9 mouse cellular contexts compared by ENCODE assay signal in the genomic region with DNA sequence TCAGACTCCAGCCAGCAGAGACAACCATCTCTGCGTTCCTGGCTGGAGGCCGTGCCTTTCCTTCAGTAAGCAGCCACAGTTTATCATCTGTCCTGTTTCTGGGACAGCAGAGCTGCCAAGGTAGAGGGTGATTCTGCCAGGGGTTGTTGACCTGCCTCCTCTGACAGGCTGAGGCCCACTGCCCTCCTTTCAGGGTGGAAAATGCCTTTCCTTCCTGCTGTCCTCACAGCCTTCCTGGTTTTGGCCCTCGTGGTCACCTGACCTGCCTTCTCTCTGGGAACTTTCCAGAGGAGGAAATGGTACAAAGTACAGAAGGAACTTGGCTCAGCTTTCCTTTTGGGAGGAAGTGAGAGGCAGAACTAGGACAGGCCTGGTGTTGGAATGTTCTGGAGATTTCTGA. TPM values are rescaled to one million over a fixed set of nuclear protein-coding genes. Genes with fewer than 3 reads are reported as not detected.
DNase-seq lines count a peak whose midpoint lies in the region; ATAC-seq and TF ChIP-seq lines count a peak whose summit lies in the region.
"Had no signal": no experiment of that assay in that cellular context is flagged by ENCODE, and none has a peak within 500 bp of the region (broad histone marks: within the 10 kb centered on the region; RNA-seq: fewer than 3 reads in every experiment).

No protein-coding gene starts in this region.

- no peaks in the 10 kb centered on the region for H3K27me3 ChIP-seq in hindbrain, postnatal 0 days (ENCODE audit: insufficient read depth, low read length)
- no peaks in the 10 kb centered on the region for H3K27me3 ChIP-seq in hindbrain, embryonic 14.5 days (ENCODE audit: control insufficient read depth, insufficient read depth, low read length)

- H3K4me1 ChIP-seq in hindbrain, postnatal 0 days (ENCODE audit: insufficient read depth, low read length): no peaks in the 10 kb centered on the region
- H3K4me1 ChIP-seq in hindbrain, embryonic 14.5 days (replicated peaks; ENCODE audit: control insufficient read depth, insufficient read depth, low read length): no peaks in the 10 kb centered on the region

- H3K4me2 ChIP-seq in hindbrain, postnatal 0 days (ENCODE audit: low read depth, low read length): no peak overlapping the region
- H3K4me2 ChIP-seq in hindbrain, embryonic 14.5 days (replicated peaks): no peak overlapping the region

- H3K9me3 ChIP-seq in hindbrain, postnatal 0 days (ENCODE audit: low read length): no peaks in the 10 kb centered on the region
- no peaks in the 10 kb centered on the region for H3K9me3 ChIP-seq in hindbrain, embryonic 14.5 days (ENCODE audit: control insufficient read depth, low read length)

- peaks cover 55% of the 10 kb centered on the region for H3K36me3 ChIP-seq in hindbrain, postnatal 0 days (ENCODE audit: insufficient read depth, low read length)
- peaks cover 90% of the 10 kb centered on the region for H3K36me3 ChIP-seq in hindbrain, embryonic 14.5 days (replicated peaks; ENCODE audit: control insufficient read depth, insufficient read depth)

- peak overlapping the region; percentile 36; the same call in 1 of the 2 replicates for H3K27ac ChIP-seq in hindbrain, postnatal 0 days
- no peak overlapping the region for H3K27ac ChIP-seq in hindbrain, embryonic 14.5 days

- no peak overlapping the region for H3K4me3 ChIP-seq in hindbrain, postnatal 0 days (ENCODE audit: low read length)
- H3K4me3 ChIP-seq in hindbrain, embryonic 14.5 days (replicated peaks; ENCODE audit: low read length): no peak overlapping the region

- WGBS in hindbrain, postnatal 0 days: 84% methylated on average over 3 of the region's 3 CpGs
- WGBS in hindbrain, embryonic 14.5 days: 97% methylated on average over 3 of the region's 3 CpGs

- no peak overlapping the region for H3K9ac ChIP-seq in hindbrain, postnatal 0 days (replicated peaks; ENCODE audit: low read length)
- H3K9ac ChIP-seq in hindbrain, embryonic 14.5 days: no peak overlapping the region

- DNase-seq in hindbrain, postnatal 0 days (ENCODE audit: low spot score): peak; percentile 19
- DNase-seq in hindbrain, embryonic 14.5 days (ENCODE audit: low spot score): no peak
- peak; percentile 88 to 94 for DNase-seq in heart, adult 18-20 months
- peak; percentile 94 for DNase-seq in kidney, adult 9 months
- DNase-seq in lung, postnatal 36 days: peak; percentile 87
- DNase-seq in layer of hippocampus, adult 18-20 months (ENCODE audit: low spot score in 2 of 2): no peak
- no peak for DNase-seq in urinary bladder, postnatal 25 days (ENCODE audit: low spot score)
- DNase-seq in layer of hippocampus, postnatal 25 days (ENCODE audit: extremely low spot score in 1 of 2, low spot score in 1 of 2): no peak

- TF ChIP-seq CTCF in hindbrain, postnatal 0 days (IDR thresholded peaks at IDR 0.05; ENCODE audit: low read depth): no peak

- no peak for ATAC-seq in hindbrain, postnatal 0 days
- no peak for ATAC-seq in hindbrain, embryonic 14.5 days (ENCODE audit: low FRiP score)

RNA-seq across cellular contexts. Expression of gene Gm49325, which starts 7.4 kb away (rescaled TPM):
- 4.0 TPM in 1 of 2 replicates, not detected in the other for total RNA-seq in hindbrain, postnatal 0 days (2014; rRNA removed)
- 11.1 and 12.8 TPM in 2 replicates for polyA plus RNA-seq in hindbrain, postnatal 0 days (2015; fragmentation: Nextera tagmentation; extraction: Ambion mirVana)
- polyA plus RNA-seq in hindbrain, embryonic 14.5 days (2014; fragmentation: Nextera tagmentation; extraction: Ambion mirVana): 3.8 and 5.1 TPM in 2 replicates
- 10 to 100 TPM; 15.5 to 15.7 TPM for total RNA-seq in heart, adult 18-20 months (2021)
- total RNA-seq in layer of hippocampus, adult 18-20 months (2021): 10 to 100 TPM; 31.6 to 32.6 TPM
- 10 to 100 TPM; 29.0 to 29.8 TPM for total RNA-seq in layer of hippocampus, postnatal 25 days (2021)
- total RNA-seq: neutrophil, adult 5-6 weeks had no signal

RNA-seq across cellular contexts. Expression of gene Sumo3, which starts 7.5 kb away (rescaled TPM):
- total RNA-seq in hindbrain, postnatal 0 days (2014; rRNA removed): 217 and 218 TPM in 2 replicates
- 330 and 348 TPM in 2 replicates for polyA plus RNA-seq in hindbrain, postnatal 0 days (2015; fragmentation: Nextera tagmentation; extraction: Ambion mirVana)
- polyA plus RNA-seq in hindbrain, embryonic 14.5 days (2014; fragmentation: Nextera tagmentation; extraction: Ambion mirVana): 235 and 260 TPM in 2 replicates
- total RNA-seq in heart, adult 18-20 months (2021): 10 to 100 TPM; 81.7 to 82.3 TPM
- 100 to 1,000 TPM; 144 to 147 TPM for total RNA-seq in layer of hippocampus, adult 18-20 months (2021)
- 100 to 1,000 TPM; 116 to 128 TPM for total RNA-seq in layer of hippocampus, postnatal 25 days (2021)

RNA-seq across cellular contexts. Expression of gene Ube2g2, which starts 8.7 kb away (rescaled TPM):
- 45.1 and 48.3 TPM in 2 replicates for total RNA-seq in hindbrain, postnatal 0 days (2014; rRNA removed)
- polyA plus RNA-seq in hindbrain, postnatal 0 days (2015; fragmentation: Nextera tagmentation; extraction: Ambion mirVana): 65.8 and 73.8 TPM in 2 replicates
- 54.1 and 54.7 TPM in 2 replicates for polyA plus RNA-seq in hindbrain, embryonic 14.5 days (2014; fragmentation: Nextera tagmentation; extraction: Ambion mirVana)
- total RNA-seq in heart, adult 18-20 months (2021): 10 to 100 TPM; 80.9 to 82.8 TPM
- 10 to 100 TPM; 84.7 to 86.9 TPM for total RNA-seq in layer of hippocampus, adult 18-20 months (2021)
- total RNA-seq in layer of hippocampus, postnatal 25 days (2021): 10 to 100 TPM; 69.8 to 88.4 TPM

RNA-seq across cellular contexts. Expression of gene Pttg1ip, which starts 31.9 kb away (rescaled TPM):
- total RNA-seq in hindbrain, postnatal 0 days (2014; rRNA removed): 85.9 and 94.0 TPM in 2 replicates
- 87.3 and 87.5 TPM in 2 replicates for polyA plus RNA-seq in hindbrain, postnatal 0 days (2015; fragmentation: Nextera tagmentation; extraction: Ambion mirVana)
- polyA plus RNA-seq in hindbrain, embryonic 14.5 days (2014; fragmentation: Nextera tagmentation; extraction: Ambion mirVana): 79.9 and 80.2 TPM in 2 replicates
- 100 to 1,000 TPM; 132 to 150 TPM for total RNA-seq in heart, adult 18-20 months (2021)
- total RNA-seq in layer of hippocampus, adult 18-20 months (2021): 10 to 100 TPM; 69.2 to 78.2 TPM
- total RNA-seq in layer of hippocampus, postnatal 25 days (2021): 10 to 100 TPM; 68.2 to 69.4 TPM

Comparison
In these comparisons a context has a peak if more than half of its experiments do, and no peak if none do; other contexts are left out.
1. DNase-seq: peak in hindbrain, postnatal 0 days (single experiment), heart, adult 18-20 months (2 of 2), kidney, adult 9 months (single experiment) and lung, postnatal 36 days (single experiment); none in hindbrain, embryonic 14.5 days (single experiment), layer of hippocampus, adult 18-20 months (0 of 2), urinary bladder, postnatal 25 days (single experiment) and layer of hippocampus, postnatal 25 days (0 of 2).